Mouse (Mus musculus): ENCODE data around the gene Rai1.

DNA sequence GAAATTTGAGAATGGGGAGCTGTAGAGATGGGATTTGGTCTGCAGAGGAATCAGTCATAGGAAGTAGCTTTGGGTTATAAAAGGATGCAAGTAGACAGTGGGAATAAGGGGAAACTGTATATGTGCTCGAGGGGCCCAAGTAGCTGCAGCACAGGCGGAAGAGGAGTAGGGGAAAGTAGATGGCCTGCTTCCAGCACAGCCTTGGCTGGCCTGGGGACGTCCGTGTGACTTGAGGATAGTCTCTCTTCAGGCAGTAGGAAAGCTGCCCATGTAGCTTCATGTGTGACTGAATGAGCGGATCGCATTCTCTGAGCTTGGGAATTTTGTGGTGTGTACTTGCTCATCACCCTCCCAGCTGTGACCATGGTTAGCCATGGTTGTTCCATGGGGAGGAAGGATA is 59.6 kb downstream of the Rai1 start:
- no peak for TF ChIP-seq EP300 (IDR thresholded peaks at IDR 0.05; ENCODE audit: low read length)
- TF ChIP-seq MXI1 (IDR thresholded peaks at IDR 0.05; ENCODE audit: low read depth, low read length) = no peak
- TF ChIP-seq POLR2A (IDR thresholded peaks at IDR 0.05; ENCODE audit: low read depth, low read length) = no peak
- no peak for TF ChIP-seq CHD1 (IDR thresholded peaks at IDR 0.05; ENCODE audit: low read depth, low read length)
- no peak for TF ChIP-seq ETS1 (conservative IDR thresholded peaks at IDR 0.05; ENCODE audit: low read depth, low read length)
- TF ChIP-seq USF2 (conservative IDR thresholded peaks at IDR 0.05; ENCODE audit: low read depth, low read length) = no peak
- TF ChIP-seq UBTF (IDR thresholded peaks at IDR 0.05; ENCODE audit: low read depth, low read length) = no peak
- TF ChIP-seq MYC (IDR thresholded peaks at IDR 0.05; ENCODE audit: low read depth, low read length) = no peak
- no peak for TF ChIP-seq ZKSCAN1 (IDR thresholded peaks at IDR 0.05; ENCODE audit: borderline replicate concordance, low read depth, low read length)
- no peak for TF ChIP-seq JUND (conservative IDR thresholded peaks at IDR 0.05; ENCODE audit: low read depth, low read length)

Measured in CH12.LX (cell line).